Mouse (Mus musculus) hindbrain, embryonic 16.5 days (tissue): ENCODE measurements around the gene Nmral1. TPM values are rescaled to one million over a fixed set of nuclear protein-coding genes. Genes with fewer than 3 reads are reported as not detected.
"Not testable (repeated sequence)": the region's sequence is repeated elsewhere in the genome, so short reads cannot be mapped to it uniquely, and the experiment has no call there.

Experiments
- ATAC-seq: fragments of 200-750 bp; cut with Nextera tagmentation; 2 replicates; pipeline ENCODE4 v1.8.0; 2017; ENCODE audit warnings: moderate TSS enrichment, moderate library complexity
- H3K27ac ChIP-seq: fragments of 300-500 bp; sonication (generic); 2 replicates; pipeline ENCODE4 v1.5.1; 2014; ENCODE audit warnings: low read depth, mild to moderate bottlenecking, control low read depth, low read length, moderate library complexity
- H3K27me3 ChIP-seq: fragments of 300-500 bp; sonication (generic); replicated peaks from 2 replicates; pipeline ENCODE4 v1.6.1; 2014; ENCODE audit warnings: low read length; ENCODE audit not compliant: control insufficient read depth, insufficient read depth
- H3K36me3 ChIP-seq: fragments of 300-500 bp; sonication (generic); 2 replicates; pipeline ENCODE4 v1.6.1; 2014; ENCODE audit warnings: mild to moderate bottlenecking, low read length, moderate library complexity, mixed read lengths; ENCODE audit not compliant: control insufficient read depth, insufficient read depth
- H3K4me1 ChIP-seq: fragments of 300-500 bp; sonication (generic); 2 replicates; pipeline ENCODE4 v1.6.1; 2014; ENCODE audit warnings: low read depth, low read length; ENCODE audit not compliant: control insufficient read depth, insufficient read depth
- H3K4me2 ChIP-seq: fragments of 300-500 bp; sonication (generic); 2 replicates; pipeline ENCODE4 v1.6.1; 2014; ENCODE audit warnings: mild to moderate bottlenecking, low read length, control low read depth, moderate library complexity
- H3K4me3 ChIP-seq: fragments of 300-500 bp; sonication (generic); 2 replicates; pipeline ENCODE4 v1.5.1; 2014; ENCODE audit warnings: mild to moderate bottlenecking, low read length, control low read depth, moderate library complexity
- H3K9ac ChIP-seq: fragments of 300-500 bp; sonication (generic); 2 replicates; pipeline ENCODE4 v1.6.1; 2014; ENCODE audit warnings: low read depth, mild to moderate bottlenecking, control low read depth, low read length, moderate library complexity
- H3K9me3 ChIP-seq: fragments of 300-500 bp; sonication (generic); 2 replicates; pipeline ENCODE4 v1.6.1; 2014; ENCODE audit warnings: mild to moderate bottlenecking, low read length, moderate library complexity; ENCODE audit not compliant: control insufficient read depth
- WGBS: fragments of 180-500 bp; shearing (Covaris S2); extraction: QIAGEN DNeasy Blood & Tissue Kit; methylation state at CpG from one replicate; pipeline ENCODE4 v1.1.7; 2014; 5-methylcytosine and 5-hydroxymethylcytosine counted together
- polyA plus RNA-seq: library from polyadenylated mRNA; unstranded; fragments of >200 nt; fragmentation: Nextera tagmentation; extraction: Ambion mirVana; gene quantifications from 2 replicates; pipeline ENCODE4 v1.2.1, GENCODE M21; 2015

Gene Nmral1
- polyA plus RNA-seq = 53.7 and 58.2 TPM in 2 replicates

- Histone ChIP-seq H3K4me1 (peaks cover 2% of the 10 kb centered on the region; the same call in 1 of the 2 replicates), H3K27me3 (no peaks in the 10 kb centered on the region), H3K9me3 (no peaks in the 10 kb centered on the region), H3K36me3 (0 out of 2 replicates have a peak, but pooled peaks cover 3% of the 10 kb centered on the region), H3K9ac (peak within 1 kb of the TSS; percentile 72), H3K4me2 (peak within 1 kb of the TSS; percentile 58), H3K27ac (peak within 1 kb of the TSS; percentile 69), H3K4me3 (peak within 1 kb of the TSS; percentile 61)
- peak; percentile 88 for ATAC-seq
- WGBS = 10% methylated on average over 33 of the region's 33 CpGs
These were observed at the start of gene Nmral1 for GRCm38 (mm10) chr16:4718753-4719518. Gene Nmral1, minus strand, starts transcription at chr16:4719356.

- no peaks in the 10 kb centered on the region for H3K9me3 ChIP-seq
- H3K4me1 ChIP-seq = peaks cover 7% of the 10 kb centered on the region
- no peak overlapping the region for H3K9ac ChIP-seq
- 99% methylated on average over 5 of the region's 5 CpGs for WGBS
- 0 out of 2 replicates have a peak, but pooled peaks have one; percentile 15 for ATAC-seq
- no peaks in the 10 kb centered on the region for H3K27me3 ChIP-seq
- H3K27ac ChIP-seq = no peak overlapping the region
- H3K4me3 ChIP-seq = no peak overlapping the region
- peaks cover 54% of the 10 kb centered on the region for H3K36me3 ChIP-seq
- no peak overlapping the region for H3K4me2 ChIP-seq
These were observed 49.6 kb upstream of the Nmral1 start for GRCm38 (mm10) chr16:4768719-4769118.

DNA sequence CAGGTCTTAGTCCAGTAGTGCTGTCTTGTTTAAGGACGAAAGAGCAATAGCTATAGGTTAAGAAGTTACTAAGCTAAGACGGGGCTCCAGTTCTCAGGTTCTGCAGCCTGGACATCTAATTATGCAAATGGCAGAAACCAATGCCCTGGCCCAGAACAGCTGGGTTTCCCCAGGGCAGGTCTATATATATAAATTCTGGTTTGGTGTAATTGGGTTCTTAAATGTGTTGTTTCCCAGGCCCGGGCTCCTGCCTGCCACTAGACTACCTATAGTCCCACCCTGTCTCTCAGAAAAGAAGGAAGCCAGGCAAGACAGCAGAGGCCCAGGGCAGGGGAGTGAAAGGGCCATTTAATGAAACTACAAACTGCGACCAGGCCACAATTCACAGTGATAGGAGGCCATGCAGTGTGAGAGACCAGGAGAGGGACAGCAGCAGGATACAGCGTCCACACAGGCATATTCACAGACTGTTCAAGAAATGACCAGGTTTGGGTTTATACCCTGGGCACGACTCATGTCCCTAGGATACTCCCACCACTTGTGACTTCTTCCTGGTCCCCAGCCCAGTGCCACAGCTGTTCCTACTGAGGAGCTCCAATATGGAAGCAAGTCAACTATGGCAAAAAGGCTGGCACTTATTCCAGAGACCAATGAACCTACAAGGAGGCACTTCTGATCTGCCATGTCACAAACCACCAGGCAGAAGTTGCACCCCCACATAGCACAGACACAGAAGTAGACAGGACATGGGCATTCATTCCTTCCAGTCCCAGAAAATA lies 48.0 kb upstream of the Nmral1 start:
- WGBS = 84% methylated on average over 6 of the region's 6 CpGs
- H3K27me3 ChIP-seq = no peaks in the 10 kb centered on the region
- H3K4me1 ChIP-seq = no peaks in the 10 kb centered on the region
- H3K36me3 ChIP-seq = peaks cover 54% of the 10 kb centered on the region
- ATAC-seq = no peak
- no peaks in the 10 kb centered on the region for H3K9me3 ChIP-seq
- no peak overlapping the region for H3K4me2 ChIP-seq
- H3K27ac ChIP-seq = no peak overlapping the region
- H3K4me3 ChIP-seq = no peak overlapping the region
- H3K9ac ChIP-seq = no peak overlapping the region

- no peaks in the 10 kb centered on the region for H3K4me1 ChIP-seq
- no peaks in the 10 kb centered on the region for H3K27me3 ChIP-seq
- H3K27ac ChIP-seq = no peak overlapping the region
- H3K9me3 ChIP-seq = no peaks in the 10 kb centered on the region
- ATAC-seq = no peak
- 85% methylated on average over 2 of the region's 2 CpGs for WGBS
- peaks cover 54% of the 10 kb centered on the region for H3K36me3 ChIP-seq
- no peak overlapping the region for H3K4me2 ChIP-seq
- no peak overlapping the region for H3K4me3 ChIP-seq
- H3K9ac ChIP-seq = no peak overlapping the region
These were observed 46.7 kb upstream of the Nmral1 start for GRCm38 (mm10) chr16:4765852-4766251.

GRCm38 (mm10) chr16:4763276-4763675 lies 44.1 kb upstream of the Nmral1 start:
- Histone ChIP-seq H3K9me3 (no peaks in the 10 kb centered on the region), H3K4me3 (no peak overlapping the region), H3K27ac (no peak overlapping the region), H3K27me3 (no peaks in the 10 kb centered on the region), H3K4me2 (no peak overlapping the region), H3K4me1 (no peaks in the 10 kb centered on the region), H3K9ac (no peak overlapping the region), H3K36me3 (peaks cover 33% of the 10 kb centered on the region)
- no peak for ATAC-seq
- 46% methylated on average over 2 of the region's 2 CpGs for WGBS

GRCm38 (mm10) chr16:4762437-4762836 lies 43.3 kb upstream of the Nmral1 start:
- Histone ChIP-seq H3K27ac (no peak overlapping the region), H3K9me3 (no peaks in the 10 kb centered on the region), H3K9ac (no peak overlapping the region), H3K4me3 (no peak overlapping the region), H3K36me3 (peaks cover 25% of the 10 kb centered on the region), H3K4me1 (peaks cover 2% of the 10 kb centered on the region), H3K4me2 (no peak overlapping the region), H3K27me3 (no peaks in the 10 kb centered on the region)
- 98% methylated on average over 4 of the region's 4 CpGs for WGBS
- ATAC-seq = no peak

- H3K4me3 ChIP-seq = peak overlapping the region; percentile 44
- peak overlapping the region; percentile 66 for H3K9ac ChIP-seq
- H3K27ac ChIP-seq = peak overlapping the region; percentile 77
- peak; percentile 90 for ATAC-seq
- H3K9me3 ChIP-seq, H3K4me1 ChIP-seq, H3K36me3 ChIP-seq, H3K27me3 ChIP-seq: not testable (repeated sequence)
- peak overlapping the region; percentile 55 for H3K4me2 ChIP-seq
- WGBS = 6% methylated on average over 28 of the region's 42 CpGs
These were observed 37.6 kb upstream of the Nmral1 start for GRCm38 (mm10) chr16:4756660-4757335.

DNA sequence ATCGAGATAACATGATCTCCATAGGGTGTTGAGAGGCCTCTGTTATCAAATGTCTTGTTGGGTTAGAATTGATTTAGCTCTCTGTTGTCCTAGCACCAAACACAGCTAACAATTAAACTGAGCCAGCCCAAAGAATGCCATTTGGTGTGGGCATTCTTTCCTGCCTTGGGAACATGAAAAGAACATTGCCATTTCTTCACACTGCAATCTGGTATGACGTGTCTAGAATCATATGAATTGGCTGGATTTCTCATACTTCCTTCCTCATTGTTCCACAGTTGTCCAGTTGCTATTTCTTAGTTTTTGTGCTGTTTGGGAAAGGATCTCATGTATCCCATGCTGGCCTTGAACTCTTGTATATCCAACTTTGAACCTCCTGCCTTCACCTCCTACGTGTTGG lies 34.9 kb upstream of the Nmral1 start:
- Histone ChIP-seq H3K4me2 (no peak overlapping the region), H3K4me3 (no peak overlapping the region), H3K27me3 (no peaks in the 10 kb centered on the region), H3K36me3 (no peaks in the 10 kb centered on the region), H3K9ac (no peak overlapping the region), H3K4me1 (peaks cover 2% of the 10 kb centered on the region), H3K9me3 (no peaks in the 10 kb centered on the region), H3K27ac (no peak overlapping the region)
- ATAC-seq = no peak
- 85% methylated on average over 3 of the region's 3 CpGs for WGBS

DNA sequence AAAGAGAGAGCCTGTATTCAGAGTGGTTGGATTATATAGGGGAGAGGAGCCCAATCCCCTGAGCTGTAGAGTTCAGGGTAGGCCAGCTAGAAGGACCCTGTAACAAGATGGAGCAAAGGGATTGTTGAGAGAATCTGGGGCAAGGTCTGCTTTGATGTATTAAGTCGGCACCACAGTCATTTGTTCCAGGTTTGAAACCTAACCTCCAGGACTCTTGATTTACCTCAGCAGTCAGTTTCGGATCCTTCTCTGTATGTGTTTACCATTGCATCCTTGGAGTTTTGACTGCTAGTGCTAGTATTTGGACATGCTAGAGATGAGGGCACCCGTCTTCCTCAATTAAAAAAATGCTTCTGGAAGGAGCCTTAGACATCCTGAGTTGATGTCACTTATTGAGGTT lies 33.0 kb upstream of the Nmral1 start:
- H3K9me3 ChIP-seq = no peaks in the 10 kb centered on the region
- no peak overlapping the region for H3K9ac ChIP-seq
- ATAC-seq = no peak
- no peaks in the 10 kb centered on the region for H3K36me3 ChIP-seq
- H3K27me3 ChIP-seq = no peaks in the 10 kb centered on the region
- H3K4me1 ChIP-seq = no peaks in the 10 kb centered on the region; the same call in 1 of the 2 replicates
- no peak overlapping the region for H3K4me2 ChIP-seq
- WGBS = 98% methylated on average over 3 of the region's 3 CpGs
- H3K27ac ChIP-seq = no peak overlapping the region
- no peak overlapping the region for H3K4me3 ChIP-seq
